Mouse (Mus musculus): ENCODE measurements around the gene Gm40193.

The Gm40193 gene

DNA sequence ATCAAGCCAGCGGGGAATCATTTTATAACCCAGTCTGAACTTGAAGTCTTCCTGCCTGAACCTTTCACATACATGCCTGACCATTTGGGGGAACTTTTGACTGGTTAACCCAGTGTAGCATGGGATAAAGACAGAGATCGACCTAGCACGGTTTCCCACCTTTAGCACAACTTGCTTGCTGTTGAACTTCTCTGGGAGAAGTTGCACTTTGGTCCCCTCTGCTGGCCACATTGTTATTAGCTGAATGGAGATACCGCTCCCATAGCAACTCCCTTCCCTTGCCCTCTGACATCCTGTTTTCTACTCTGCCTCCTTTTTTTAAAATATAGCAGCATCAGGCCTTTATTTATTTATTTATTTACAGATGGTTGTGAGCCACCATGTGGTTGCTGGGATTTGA lies 26.4 kb downstream of the Gm40193 start:
- peak; percentile 63 for DNase-seq (ENCODE audit: low spot score)

DNA sequence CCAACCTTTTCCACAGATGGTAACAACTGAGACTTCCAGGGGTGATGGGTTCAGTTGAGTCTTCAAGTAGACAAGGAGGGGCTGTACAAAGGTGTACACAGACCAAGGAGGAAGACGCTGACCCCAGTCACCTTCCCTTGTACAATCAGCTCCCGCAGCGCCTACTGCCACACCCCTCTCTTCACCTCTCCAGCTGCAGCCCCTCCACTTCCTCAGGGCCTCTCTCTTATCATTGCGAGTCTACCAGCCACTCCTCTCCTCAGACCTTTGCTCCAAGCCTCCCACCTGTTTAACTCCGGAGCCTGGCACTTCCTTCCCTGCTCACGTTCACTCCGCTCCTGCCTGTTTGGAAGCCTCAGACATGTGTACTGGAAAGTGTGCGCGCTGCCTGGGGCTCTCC lies 27.8 kb downstream of the Gm40193 start, which contains the start of gene Tm4sf5:
Tm4sf5 (plus strand) TSS at position 275 of the 400 bp plus-strand sequence.
- DNase-seq (ENCODE audit: low spot score): no peak

DNA sequence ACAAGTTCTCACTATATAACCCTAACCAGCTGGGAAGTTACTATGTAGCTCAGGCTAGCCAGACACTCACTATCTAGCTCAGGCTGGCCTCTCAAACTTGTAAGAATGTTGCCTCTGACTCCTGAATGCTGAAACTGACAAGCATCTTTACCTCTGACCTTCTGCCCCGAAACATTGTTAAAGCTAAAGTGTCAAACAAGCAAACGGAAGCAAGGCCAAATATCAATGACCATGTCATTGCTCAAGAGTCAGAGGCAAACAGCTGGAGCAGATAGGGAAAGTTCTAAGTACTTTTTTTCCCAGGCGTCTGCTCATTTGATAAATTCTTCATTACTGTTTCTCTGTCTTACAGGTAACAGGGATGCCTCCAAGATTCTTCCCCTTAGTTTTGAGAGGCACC lies 30.7 kb downstream of the Gm40193 start:
- DNase-seq (ENCODE audit: low spot score): no peak

DNA sequence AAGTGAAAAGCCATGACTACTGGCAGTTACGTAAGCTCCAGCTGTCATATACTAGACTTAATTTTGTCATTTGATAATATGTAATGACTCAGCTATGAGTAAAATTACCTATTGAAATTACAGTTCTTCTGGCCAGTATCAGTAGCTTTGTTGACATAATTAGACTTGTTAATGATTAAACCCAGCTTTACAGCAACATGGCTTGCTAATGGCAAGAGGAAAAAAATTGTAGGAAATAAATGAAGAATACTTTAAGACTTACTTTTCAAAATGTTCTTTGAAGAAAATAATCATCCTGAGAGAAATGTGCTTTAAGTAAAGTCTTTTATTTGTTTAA lies 32.3 kb downstream of the Gm40193 start:
- no peak for DNase-seq (ENCODE audit: low spot score)

- DNase-seq (ENCODE audit: low spot score): no peak
These were observed 32.9 kb downstream of the Gm40193 start for GRCm38 (mm10) chr11:70499566-70500475.

DNA sequence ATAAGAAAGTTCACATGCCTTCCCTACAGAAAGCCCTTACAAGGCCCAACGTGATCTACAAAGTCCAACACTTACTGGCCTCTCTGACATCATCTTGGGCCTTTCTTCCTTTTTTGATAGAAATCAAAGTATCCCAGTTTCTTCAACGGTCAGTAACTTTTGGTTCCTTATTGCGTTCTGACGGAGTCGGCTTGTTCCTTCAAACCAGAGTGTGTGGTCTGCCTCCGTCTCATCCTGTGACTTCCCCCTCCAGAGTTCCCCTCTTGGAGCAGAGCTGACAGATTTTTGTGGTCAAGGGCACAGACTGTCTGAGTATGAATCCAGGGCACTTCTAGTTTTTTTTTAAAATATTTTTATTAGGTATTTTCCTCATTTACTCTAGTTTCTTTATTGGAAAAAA lies 43.1 kb downstream of the Gm40193 start:
- DNase-seq (ENCODE audit: low spot score): no peak

GRCm38 (mm10) chr11:70489138-70489537 lies 43.6 kb downstream of the Gm40193 start:
- DNase-seq (ENCODE audit: low spot score): no peak

DNA sequence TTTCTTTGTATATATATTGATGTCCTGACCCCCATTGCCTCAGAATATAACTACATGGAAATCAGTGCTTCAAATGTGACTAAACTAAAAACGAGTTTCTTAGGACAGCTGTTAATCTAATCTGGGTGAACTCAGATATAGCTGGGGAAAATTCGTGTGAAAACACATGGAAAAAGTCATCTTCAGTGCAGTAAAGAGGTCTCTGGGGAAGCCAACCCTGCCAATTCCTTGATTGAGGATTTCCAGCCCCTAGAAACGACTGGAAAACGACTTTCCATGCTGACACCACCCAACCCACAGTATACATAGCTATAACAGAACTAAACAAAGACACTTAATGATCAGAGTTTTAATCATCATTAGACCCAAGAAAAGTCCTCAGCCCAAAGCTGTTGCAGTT lies 44.9 kb downstream of the Gm40193 start:
- DNase-seq (ENCODE audit: low spot score): no peak

DNA sequence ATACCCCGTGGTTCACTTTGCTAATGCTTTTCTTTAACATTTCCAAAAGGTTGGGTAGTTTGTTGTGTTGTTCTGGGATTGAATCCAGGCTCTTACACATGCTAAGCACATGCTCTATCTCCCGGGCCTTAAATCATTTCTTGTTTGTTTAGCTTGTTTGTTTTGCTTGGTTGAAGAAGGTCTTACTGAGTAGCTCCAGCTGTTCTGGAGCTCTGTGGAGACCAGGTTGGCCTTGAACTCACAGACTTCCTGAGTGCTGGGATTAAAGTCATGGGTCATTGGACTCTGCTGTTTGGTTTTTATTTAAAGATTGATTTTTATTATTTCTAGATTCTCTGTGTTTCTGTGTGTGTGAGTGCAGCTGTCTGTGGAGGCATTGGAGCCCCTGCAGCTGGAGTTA lies 47.2 kb downstream of the Gm40193 start:
- no peak for DNase-seq (ENCODE audit: low spot score)

Measured in MN1 (cell line).